Mouse (Mus musculus): ENCODE results near the gene Unc5cl.

- TF ChIP-seq EP300 (IDR thresholded peaks at IDR 0.05; ENCODE audit: insufficient read depth, low read depth, low read length) (no peak), CTCF (IDR thresholded peaks at IDR 0.05) (no peak; the same call in 1 of the 2 replicates)
These were observed 11.8 kb upstream of the Unc5cl start for GRCm38 (mm10) chr17:48442745-48443457.
